Mouse (Mus musculus) forebrain, embryonic 14.5 days (tissue): ENCODE data around the gene Plekhn1. TPM values are rescaled to one million over a fixed set of nuclear protein-coding genes. Genes with fewer than 3 reads are reported as not detected.

Experiments
- ATAC-seq: fragments of 200-750 bp; cut with Nextera tagmentation; 2 replicates; pipeline ENCODE4 v1.8.0; 2017; ENCODE audit warnings: mild to moderate bottlenecking, moderate library complexity
- DNase-seq: peaks from one replicate; pipeline ENCODE4 v3.0.0-alpha.2; 2015; ENCODE audit warnings: low spot score
- H3K27ac ChIP-seq: fragments of 300-500 bp; sonication (generic); 2 replicates; pipeline ENCODE4 v1.5.1; 2014; ENCODE audit warnings: low read depth, mild to moderate bottlenecking, control low read depth, low read length, moderate library complexity
- H3K27me3 ChIP-seq: fragments of 300-500 bp; sonication (generic); replicated peaks from 2 replicates; pipeline ENCODE4 v1.6.1; 2014; ENCODE audit warnings: low read length, control low read depth, mixed read lengths; ENCODE audit not compliant: control insufficient read depth, insufficient read depth
- H3K36me3 ChIP-seq: fragments of 300-500 bp; sonication (generic); 2 replicates; pipeline ENCODE4 v1.6.1; 2014; ENCODE audit warnings: low read length, control low read depth; ENCODE audit not compliant: control insufficient read depth, insufficient read depth
- H3K4me1 ChIP-seq: fragments of 300-500 bp; sonication (generic); 2 replicates; pipeline ENCODE4 v1.6.1; 2014; ENCODE audit warnings: antibody characterized with exemption, low read length, control low read depth; ENCODE audit not compliant: control insufficient read depth, insufficient read depth
- H3K4me2 ChIP-seq: fragments of 300-500 bp; sonication (generic); 2 replicates; pipeline ENCODE4 v1.6.1; 2014; ENCODE audit warnings: mild to moderate bottlenecking, control low read depth, low read length
- H3K4me3 ChIP-seq: fragments of 300-500 bp; sonication (generic); 2 replicates; pipeline ENCODE4 v1.5.1; 2014; ENCODE audit warnings: low read depth, low read length, control low read depth
- H3K9ac ChIP-seq: fragments of 300-500 bp; sonication (generic); 2 replicates; pipeline ENCODE4 v1.6.1; 2014; ENCODE audit warnings: mild to moderate bottlenecking, low read length, control low read depth, moderate library complexity
- H3K9me3 ChIP-seq: fragments of 300-500 bp; sonication (generic); replicated peaks from 2 replicates; pipeline ENCODE4 v1.6.1; 2016; ENCODE audit warnings: low read length, control low read depth, mixed read lengths; ENCODE audit not compliant: control insufficient read depth
- WGBS: fragments of 180-500 bp; shearing (Covaris S2); extraction: QIAGEN DNeasy Blood & Tissue Kit; methylation state at CpG from one replicate; pipeline ENCODE4 v1.1.7; 2014; 5-methylcytosine and 5-hydroxymethylcytosine counted together
- polyA plus RNA-seq: library from polyadenylated mRNA; unstranded; fragments of >200 nt; fragmentation: Nextera tagmentation; extraction: Ambion mirVana; gene quantifications from 2 replicates; pipeline ENCODE4 v1.2.1, GENCODE M21; 2014

The Plekhn1 gene
- polyA plus RNA-seq, result 19.2 and 21.7 TPM in 2 replicates

- Histone ChIP-seq H3K9me3 (no peaks in the 10 kb centered on the region), H3K27ac (peak within 1 kb of the TSS; percentile 85), H3K27me3 (no peaks in the 10 kb centered on the region), H3K9ac (peak within 1 kb of the TSS; percentile 83), H3K4me1 (peaks cover 7% of the 10 kb centered on the region; the same call in 1 of the 2 replicates), H3K4me3 (peak within 1 kb of the TSS; percentile 94), H3K4me2 (peak within 1 kb of the TSS; percentile 88), H3K36me3 (peaks cover 60% of the 10 kb centered on the region)
- peak; percentile 58 for ATAC-seq
- DNase-seq, result peak; percentile 84
- under 1% methylated on average over 38 of the region's 48 CpGs for WGBS
These were observed at the start of gene Plekhn1 for GRCm38 (mm10) chr4:156234701-156235213. Gene Plekhn1, minus strand, starts transcription at chr4:156234857.

GRCm38 (mm10) chr4:156255078-156255839 lies 20.6 kb upstream of the Plekhn1 start, which contains the start of gene Samd11:
Gene Samd11, minus strand, starts transcription at chr4:156255657.
- Histone ChIP-seq H3K4me2 (peak within 1 kb of the TSS; percentile 48), H3K9me3 (no peaks in the 10 kb centered on the region), H3K36me3 (no peaks in the 10 kb centered on the region), H3K4me1 (peaks cover 2% of the 10 kb centered on the region; the same call in 1 of the 2 replicates), H3K27ac (no peak within 1 kb of the TSS), H3K9ac (peak within 1 kb of the TSS; percentile 45), H3K27me3 (peaks cover 21% of the 10 kb centered on the region), H3K4me3 (peak within 1 kb of the TSS; percentile 23)
- ATAC-seq (peak; percentile 37; the same call in 1 of the 2 replicates), DNase-seq (no peak)
- 6% methylated on average over 26 of the region's 26 CpGs for WGBS

GRCm38 (mm10) chr4:156254361-156255077 lies 19.9 kb upstream of the Plekhn1 start:
- Histone ChIP-seq H3K36me3 (peaks cover 2% of the 10 kb centered on the region; the same call in 1 of the 2 replicates), H3K9ac (peak overlapping the region; percentile 45), H3K27me3 (peaks cover 21% of the 10 kb centered on the region), H3K4me2 (peak overlapping the region; percentile 48), H3K9me3 (no peaks in the 10 kb centered on the region), H3K27ac (no peak overlapping the region), H3K4me3 (peak overlapping the region; percentile 23), H3K4me1 (peaks cover 2% of the 10 kb centered on the region; the same call in 1 of the 2 replicates)
- DNase-seq (peak; percentile 34), ATAC-seq (peak; percentile 70; the same call in 1 of the 2 replicates)
- WGBS, result 2% methylated on average over 30 of the region's 30 CpGs

- H3K27ac ChIP-seq, result no peak overlapping the region
These were observed 18.4 kb upstream of the Plekhn1 start for GRCm38 (mm10) chr4:156253043-156253442.

GRCm38 (mm10) chr4:156252619-156253018 lies 18.0 kb upstream of the Plekhn1 start:
- 48% methylated on average over 3 of the region's 3 CpGs for WGBS
- peaks cover 21% of the 10 kb centered on the region for H3K27me3 ChIP-seq
- H3K4me2 ChIP-seq, result no peak overlapping the region
- H3K9me3 ChIP-seq, result no peaks in the 10 kb centered on the region
- DNase-seq (no peak), ATAC-seq (no peak)
- peaks cover 21% of the 10 kb centered on the region for H3K36me3 ChIP-seq
- H3K4me1 ChIP-seq, result peaks cover 2% of the 10 kb centered on the region; the same call in 1 of the 2 replicates
- no peak overlapping the region for H3K4me3 ChIP-seq
- no peak overlapping the region for H3K27ac ChIP-seq
- H3K9ac ChIP-seq, result no peak overlapping the region

More at GRCm38 (mm10) chr4:156253043-156253442, 18.4 kb upstream of the Plekhn1 start:
- no peak overlapping the region for H3K4me3 ChIP-seq
- H3K4me2 ChIP-seq, result no peak overlapping the region
- peaks cover 16% of the 10 kb centered on the region for H3K36me3 ChIP-seq
- ATAC-seq (no peak), DNase-seq (no peak)
- H3K4me1 ChIP-seq, result peaks cover 2% of the 10 kb centered on the region; the same call in 1 of the 2 replicates
- no peaks in the 10 kb centered on the region for H3K9me3 ChIP-seq
- 0 out of 2 replicates have a peak overlapping the region, but pooled peaks have one; percentile 13 for H3K9ac ChIP-seq
- WGBS, result 45% methylated on average over 7 of the region's 7 CpGs
- H3K27me3 ChIP-seq, result peaks cover 21% of the 10 kb centered on the region

- H3K27ac ChIP-seq, result no peak overlapping the region
- no peak overlapping the region for H3K4me2 ChIP-seq
- peaks cover 21% of the 10 kb centered on the region for H3K27me3 ChIP-seq
- H3K36me3 ChIP-seq, result peaks cover 25% of the 10 kb centered on the region
- no peaks in the 10 kb centered on the region for H3K9me3 ChIP-seq
- ATAC-seq, result no peak
- WGBS, result 36% methylated on average over 7 of the region's 7 CpGs
- no peak for DNase-seq
- H3K4me3 ChIP-seq, result no peak overlapping the region
- H3K4me1 ChIP-seq, result peaks cover 2% of the 10 kb centered on the region; the same call in 1 of the 2 replicates
- H3K9ac ChIP-seq, result no peak overlapping the region
These were observed 17.5 kb upstream of the Plekhn1 start for GRCm38 (mm10) chr4:156252140-156252539.

- H3K4me2 ChIP-seq, result no peak overlapping the region
- no peak overlapping the region for H3K27ac ChIP-seq
- H3K9me3 ChIP-seq, result no peaks in the 10 kb centered on the region
- no peak overlapping the region for H3K4me3 ChIP-seq
- ATAC-seq (no peak), DNase-seq (no peak)
- H3K4me1 ChIP-seq, result peaks cover 2% of the 10 kb centered on the region; the same call in 1 of the 2 replicates
- peaks cover 21% of the 10 kb centered on the region for H3K27me3 ChIP-seq
- H3K36me3 ChIP-seq, result peaks cover 36% of the 10 kb centered on the region
- WGBS, result 68% methylated on average over 8 of the region's 8 CpGs
- H3K9ac ChIP-seq, result no peak overlapping the region
These were observed 16.4 kb upstream of the Plekhn1 start for GRCm38 (mm10) chr4:156251081-156251480.

GRCm38 (mm10) chr4:156249567-156249966 lies 14.9 kb upstream of the Plekhn1 start:
- Histone ChIP-seq H3K9ac (no peak overlapping the region), H3K27ac (no peak overlapping the region), H3K4me2 (no peak overlapping the region), H3K9me3 (no peaks in the 10 kb centered on the region), H3K27me3 (peaks cover 9% of the 10 kb centered on the region; the same call in 1 of the 2 replicates), H3K4me3 (no peak overlapping the region), H3K36me3 (peaks cover 51% of the 10 kb centered on the region), H3K4me1 (peaks cover under 1% of the 10 kb centered on the region; the same call in 1 of the 2 replicates)
- ATAC-seq, result no peak
- WGBS, result 73% methylated on average over 11 of the region's 11 CpGs
- no peak for DNase-seq
